Mouse (Mus musculus): ENCODE data around the gene Ndrg3.

Gene Ndrg3

GRCm38 (mm10) chr2:156991470-156992319, at the start of gene Ndrg3:
Ndrg3 (minus strand) TSS chr2:156992056.
- peak; percentile 99 for DNase-seq (ENCODE audit: low read depth, low spot score)

DNA sequence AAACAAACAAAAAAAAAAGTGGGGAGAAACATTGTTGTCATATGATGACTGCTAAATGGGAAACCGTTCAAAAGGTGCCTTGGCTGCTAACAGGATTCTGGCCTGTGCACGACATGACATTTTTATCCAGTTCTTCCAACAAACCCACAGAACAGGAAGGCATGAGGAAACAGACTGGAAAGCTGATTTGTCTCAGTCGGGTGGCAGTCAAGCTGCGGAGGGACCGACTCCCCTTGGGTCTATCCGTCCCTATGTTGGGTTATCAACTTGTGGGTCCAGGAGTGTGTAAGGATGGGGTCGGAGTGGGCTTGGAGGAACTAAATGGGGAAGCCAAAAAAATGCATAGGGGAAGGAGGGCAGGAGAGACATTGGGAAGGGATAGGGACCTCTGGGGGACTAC, 49.6 kb upstream of the Ndrg3 start:
- DNase-seq (ENCODE audit: low read depth, low spot score) = no peak

DNA sequence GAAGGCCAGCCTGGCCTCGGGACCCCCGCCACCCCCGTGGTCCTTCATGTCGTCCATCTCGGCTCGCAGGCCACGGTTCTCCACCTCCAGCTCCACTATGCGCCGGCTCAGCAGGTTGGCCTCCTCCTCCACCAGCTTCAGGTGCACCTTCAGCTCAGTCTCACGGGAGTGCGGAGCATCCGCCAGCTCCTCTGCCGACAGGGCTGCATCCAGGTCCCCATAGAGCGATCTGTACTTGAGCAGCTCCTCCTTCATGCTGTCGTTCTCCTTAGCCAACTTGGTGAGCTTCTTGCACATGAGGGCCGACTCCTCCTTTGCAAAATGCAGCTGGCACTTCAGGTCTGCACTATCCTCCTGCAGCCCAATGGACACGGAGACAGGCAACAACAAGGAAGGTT, 48.8 kb upstream of the Ndrg3 start:
- no peak for DNase-seq (ENCODE audit: low read depth, low spot score)

- no peak for DNase-seq (ENCODE audit: low read depth, low spot score)
Observed at GRCm38 (mm10) chr2:157039900-157040648, 48.2 kb upstream of the Ndrg3 start.

DNA sequence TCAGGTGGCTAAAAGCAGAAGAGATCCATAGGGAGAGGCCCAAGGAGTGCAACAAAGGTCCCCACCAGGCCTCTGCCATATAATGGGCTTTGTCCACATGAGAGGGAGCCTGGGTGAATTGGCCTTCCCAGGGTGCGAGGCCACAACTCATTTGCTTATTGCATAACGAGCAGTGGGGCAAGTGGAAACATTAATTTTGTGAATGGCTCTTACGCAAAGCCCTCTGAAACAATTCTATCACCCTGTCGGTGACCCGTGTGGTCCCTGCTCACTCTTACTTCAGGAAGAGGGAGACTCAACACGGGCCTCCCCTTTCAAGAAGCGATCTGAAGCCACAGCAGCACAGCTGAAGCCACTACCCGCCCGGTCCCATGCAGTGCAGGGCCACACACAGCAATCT, 45.4 kb upstream of the Ndrg3 start:
- DNase-seq (ENCODE audit: low read depth, low spot score) = no peak

DNA sequence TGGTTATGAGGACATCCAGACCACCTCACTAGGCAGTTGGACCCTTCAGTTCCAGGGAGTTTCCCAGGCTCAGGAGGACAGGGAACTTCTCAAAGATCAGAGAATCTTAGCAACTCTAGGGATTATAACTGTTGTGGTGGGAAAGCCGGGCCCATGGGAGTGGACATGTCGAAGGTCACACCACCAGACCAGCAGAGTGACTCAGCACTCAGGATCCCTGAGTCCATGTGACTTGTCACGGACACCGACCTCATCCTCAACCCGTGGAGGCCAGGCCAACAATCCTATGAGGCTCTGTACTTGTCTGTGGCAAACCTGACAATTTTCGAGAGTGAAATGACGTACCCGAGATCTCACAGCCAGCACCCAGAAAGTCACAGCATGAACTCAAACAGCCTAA, 44.5 kb upstream of the Ndrg3 start:
- DNase-seq (ENCODE audit: low read depth, low spot score) = no peak

DNA sequence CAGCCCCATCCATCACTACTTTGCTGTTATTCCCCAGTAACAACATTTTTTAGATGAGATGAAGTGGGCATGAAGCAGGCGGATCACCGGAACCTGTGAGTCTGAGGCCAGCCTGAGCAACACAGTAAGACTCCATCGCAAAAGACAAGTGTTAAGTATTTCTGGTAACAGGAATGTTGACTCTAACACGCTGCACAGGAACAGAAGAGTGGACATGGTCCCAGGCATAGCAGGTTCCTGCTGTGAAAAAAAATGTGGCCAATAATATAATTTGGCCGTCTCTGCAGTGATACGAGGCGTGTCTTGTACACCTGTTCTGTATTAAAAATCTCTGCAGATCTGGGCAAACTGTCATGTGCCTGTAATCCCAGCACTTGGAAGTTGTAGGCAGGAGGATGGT, 43.5 kb upstream of the Ndrg3 start:
- DNase-seq (ENCODE audit: low read depth, low spot score) = no peak

DNA sequence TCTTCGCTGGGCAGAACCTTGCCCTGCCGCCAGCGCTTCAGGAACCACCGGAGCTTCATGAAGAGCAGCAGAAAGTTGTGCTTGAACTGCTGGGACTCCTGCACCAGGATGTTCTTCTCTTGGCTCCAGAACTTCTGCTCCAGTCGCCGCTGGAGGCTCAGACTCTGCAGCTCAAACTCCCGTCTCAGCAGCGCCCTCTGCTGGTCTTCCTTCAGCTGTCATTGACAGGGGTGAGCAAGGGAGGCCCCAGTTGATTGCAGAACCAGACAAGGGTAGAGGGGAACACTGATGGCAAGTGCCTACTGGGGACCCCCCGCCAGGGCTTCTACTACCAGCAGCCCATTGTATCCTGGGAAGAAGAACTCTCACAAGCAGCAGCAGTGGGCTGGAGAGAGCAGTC, 38.9 kb upstream of the Ndrg3 start:
- peak; percentile 75 for DNase-seq (ENCODE audit: low read depth, low spot score)

DNA sequence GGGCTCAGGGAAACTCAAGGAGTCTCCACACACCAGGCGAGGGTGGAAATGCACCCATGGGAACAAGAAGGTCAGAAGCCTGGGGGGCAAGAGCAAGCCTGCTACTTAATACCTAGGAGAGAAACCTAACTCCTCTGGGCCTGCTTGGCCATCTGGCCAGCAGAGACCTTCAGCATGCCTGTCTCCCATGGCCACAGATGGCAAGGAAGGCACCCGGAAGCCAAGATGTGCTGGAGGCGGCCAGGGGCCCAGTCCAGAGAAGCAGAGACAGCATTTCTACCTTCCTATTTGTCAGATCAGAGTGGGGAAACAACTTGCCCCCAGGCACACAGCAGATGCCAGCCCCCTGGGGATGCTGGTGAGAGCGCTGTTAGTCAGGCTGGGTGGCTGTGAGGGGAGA, 36.4 kb upstream of the Ndrg3 start:
- no peak for DNase-seq (ENCODE audit: low read depth, low spot score)

GRCm38 (mm10) chr2:157027106-157028008, 35.5 kb upstream of the Ndrg3 start:
- DNase-seq (ENCODE audit: low read depth, low spot score) = peak; percentile 45

DNA sequence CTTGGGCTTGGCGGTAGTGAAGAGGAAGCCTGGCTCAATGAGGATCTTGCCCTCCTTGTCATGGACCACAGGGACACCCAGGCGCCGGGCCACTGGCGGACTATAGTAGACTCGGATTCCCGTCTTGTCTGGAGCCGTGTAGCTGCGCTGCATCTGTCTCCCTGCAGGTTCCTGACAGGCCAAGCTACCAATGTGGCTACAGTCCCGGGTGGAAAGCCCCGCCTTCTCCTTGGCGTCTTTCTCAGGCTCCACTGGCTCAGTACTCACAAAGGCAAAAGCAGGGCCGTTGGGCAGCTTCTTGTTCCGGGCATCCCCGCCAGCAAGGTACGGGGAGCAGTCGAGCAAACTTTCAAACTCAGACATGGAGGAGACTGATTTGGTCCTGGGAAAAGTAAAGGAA, 29.3 kb upstream of the Ndrg3 start:
- no peak for DNase-seq (ENCODE audit: low read depth, low spot score)

GRCm38 (mm10) chr2:157019228-157019627, 27.4 kb upstream of the Ndrg3 start:
- DNase-seq (ENCODE audit: low read depth, low spot score) = no peak

- no peak for DNase-seq (ENCODE audit: low read depth, low spot score)
Observed at GRCm38 (mm10) chr2:157016529-157017270, 24.8 kb upstream of the Ndrg3 start.

- DNase-seq (ENCODE audit: low read depth, low spot score) = no peak
Observed at GRCm38 (mm10) chr2:157012341-157012740, 20.5 kb upstream of the Ndrg3 start.

DNA sequence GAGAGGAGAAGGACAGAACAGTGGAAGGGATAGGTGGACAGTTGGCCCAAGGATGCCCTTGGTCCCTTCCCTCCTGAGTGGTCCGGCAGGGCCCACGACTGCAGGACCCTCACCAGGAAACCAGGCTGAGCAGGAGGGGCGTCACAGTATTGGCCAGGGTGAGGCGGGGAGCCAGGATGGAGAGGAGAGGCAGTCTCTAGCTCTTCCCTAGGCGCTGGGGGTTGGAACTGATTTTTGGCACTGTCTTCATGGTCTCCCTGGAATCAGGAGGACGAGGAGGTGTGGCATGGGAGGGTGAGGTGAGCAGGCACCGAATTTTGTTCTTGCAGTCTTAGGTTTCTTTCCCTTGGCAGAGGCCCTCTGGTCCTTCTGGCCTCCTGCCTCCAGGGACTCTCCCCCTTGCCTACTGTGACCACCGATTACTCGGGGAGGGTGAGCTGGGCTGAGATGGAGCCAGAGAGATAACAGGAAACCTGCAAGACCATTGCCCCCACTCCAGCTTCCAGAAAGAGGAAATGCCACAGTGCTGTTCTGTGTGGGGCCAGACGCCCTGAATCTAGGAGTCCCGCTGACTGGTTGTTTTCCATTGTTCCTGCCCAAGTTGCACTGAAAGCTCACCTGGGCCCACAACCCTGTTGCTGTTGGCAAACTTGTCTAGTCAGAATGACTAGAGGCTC, 18.9 kb upstream of the Ndrg3 start:
- no peak for DNase-seq (ENCODE audit: low read depth, low spot score)

- no peak for DNase-seq (ENCODE audit: low read depth, low spot score)
Observed at GRCm38 (mm10) chr2:157010121-157010520, 18.3 kb upstream of the Ndrg3 start.

DNA sequence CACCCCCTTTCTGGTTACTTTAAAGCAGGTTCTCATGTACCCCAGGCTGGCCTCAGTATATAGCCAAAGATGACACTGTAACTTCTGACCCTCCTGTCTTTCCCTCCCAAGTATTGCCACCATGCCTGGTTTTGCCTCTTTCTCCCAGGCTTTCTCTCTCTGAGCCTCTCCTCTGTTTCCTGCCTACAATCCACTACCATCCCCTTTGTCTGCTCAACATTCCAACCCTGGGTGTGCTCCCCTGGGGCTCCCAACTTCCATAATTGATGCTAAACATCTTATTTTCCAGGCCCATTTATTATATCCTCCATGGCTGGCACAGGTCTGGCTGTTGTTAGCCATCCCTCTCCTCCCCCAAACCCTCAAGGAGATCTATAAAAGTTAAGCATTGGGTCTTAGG, 16.7 kb upstream of the Ndrg3 start:
- DNase-seq (ENCODE audit: low read depth, low spot score) = no peak

- DNase-seq (ENCODE audit: low read depth, low spot score) = no peak
Observed at GRCm38 (mm10) chr2:157007234-157007596, 15.4 kb upstream of the Ndrg3 start.

GRCm38 (mm10) chr2:157006511-157007233, 14.8 kb upstream of the Ndrg3 start, which contains the start of gene Dsn1:
Dsn1 (minus strand) TSS chr2:157007154.
- DNase-seq (ENCODE audit: low read depth, low spot score) = peak; percentile 94

- DNase-seq (ENCODE audit: low read depth, low spot score) = no peak
Observed at GRCm38 (mm10) chr2:157002321-157002720, 10.5 kb upstream of the Ndrg3 start.

Data from A20 (cell line).